Mouse (Mus musculus): ENCODE data around the gene Rer1.

Rer1 gene

DNA sequence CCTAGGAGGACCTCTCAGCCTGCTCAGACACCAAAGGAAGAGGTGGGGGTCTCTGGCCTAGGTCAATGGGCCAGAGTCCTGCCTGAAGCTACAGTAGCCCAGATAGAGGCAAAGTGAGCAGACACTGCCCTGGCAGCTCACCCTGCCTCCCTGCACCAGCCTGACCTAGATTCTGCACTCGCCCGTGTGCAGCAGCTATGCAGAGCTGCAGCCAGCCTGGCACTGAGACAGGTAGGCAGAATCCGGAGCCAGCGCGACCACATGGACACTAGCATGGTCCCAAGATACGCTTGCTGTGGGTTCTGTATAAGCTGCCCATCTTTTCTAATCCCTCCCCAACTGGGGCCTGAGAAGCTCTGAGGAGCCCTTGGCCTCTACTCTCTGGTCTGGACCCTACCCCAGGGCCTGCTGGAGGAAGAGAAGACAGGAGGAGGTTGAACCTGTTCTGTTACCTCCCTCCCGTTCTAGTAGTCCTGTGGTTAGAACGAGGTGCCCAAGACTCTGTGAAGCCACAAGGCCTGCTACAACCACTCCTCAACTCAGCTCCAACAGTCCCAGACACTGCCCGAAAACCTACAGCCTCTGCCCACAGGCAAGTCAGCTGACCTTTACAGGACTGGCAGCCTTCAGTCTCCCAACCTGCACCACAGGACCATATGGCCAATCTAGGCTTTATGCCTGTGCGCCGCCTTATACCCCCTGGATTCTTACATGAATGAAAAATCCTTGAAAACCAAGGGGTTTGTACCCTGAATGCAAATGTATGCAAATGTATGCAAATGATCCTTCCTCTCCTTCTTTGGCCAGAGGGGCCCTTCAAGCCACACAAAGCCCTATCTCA, 61.8 kb downstream of the Rer1 start:
- DNase-seq (ENCODE audit: extremely low spot score) = no peak
